Mouse (Mus musculus) thymus, adult 2 months (tissue): ENCODE measurements around the gene Hoxc4. TPM values are rescaled to one million over a fixed set of nuclear protein-coding genes. Genes with fewer than 3 reads are reported as not detected.

Experiments used
- DNase-seq: peaks from one replicate; pipeline ENCODE4 v3.0.0; 2021
- H3K27ac ChIP-seq: fragments of 200-500 bp; 2 replicates; pipeline ENCODE4 v1.5.1; 2012; ENCODE audit warnings: low read length, control low read depth; ENCODE audit not compliant: control insufficient read depth, insufficient read depth
- H3K27me3 ChIP-seq: fragments of 200-500 bp; 2 replicates; pipeline ENCODE4 v1.6.1; 2012; ENCODE audit warnings: mild to moderate bottlenecking, low read length, moderate library complexity, mixed read lengths; ENCODE audit not compliant: control insufficient read depth, insufficient read depth
- H3K36me3 ChIP-seq: fragments of 200-500 bp; 2 replicates; pipeline ENCODE4 v1.6.1; 2012; ENCODE audit warnings: mild to moderate bottlenecking, low read length, moderate library complexity; ENCODE audit not compliant: control insufficient read depth, insufficient read depth
- H3K4me1 ChIP-seq: fragments of 200-500 bp; replicated peaks from 2 replicates; pipeline ENCODE4 v1.6.1; 2012; ENCODE audit warnings: low read length; ENCODE audit not compliant: control insufficient read depth, insufficient read depth
- H3K4me3 ChIP-seq: fragments of 200-500 bp; 2 replicates; pipeline ENCODE4 v1.5.1; 2012; ENCODE audit warnings: mild to moderate bottlenecking, low read length, control low read depth, moderate library complexity; ENCODE audit not compliant: control insufficient read depth, insufficient read depth
- CTCF ChIP-seq: fragments of 200-500 bp; IDR thresholded peaks from 2 replicates; pipeline ENCODE4 v1.5.1; 2012; ENCODE audit warnings: mild to moderate bottlenecking, control low read depth, low read length, moderate library complexity, borderline replicate concordance; ENCODE audit not compliant: control insufficient read depth, poor library complexity, insufficient read depth; ENCODE audit errors: extremely low read depth
- POLR2A ChIP-seq: fragments of 200-500 bp; IDR thresholded peaks from 2 replicates; pipeline ENCODE4 v1.6.1; 2012; ENCODE audit warnings: mild to moderate bottlenecking, low read length, control low read depth, moderate library complexity; ENCODE audit not compliant: control insufficient read depth, poor library complexity, insufficient read depth; ENCODE audit errors: extremely low read depth
- WGBS: fragments of 180-500 bp; shearing (Covaris S2); methylation state at CpG from one replicate; pipeline ENCODE4 v1.1.7; 2018; 5-methylcytosine and 5-hydroxymethylcytosine counted together
- polyA plus RNA-seq: library from polyadenylated mRNA; depleted of rRNA; stranded (reverse); fragments of >200 nt; gene quantifications from 2 replicates; pipeline ENCODE4 v1.2.3, GENCODE M21; 2012

Gene Hoxc4
- polyA plus RNA-seq, 1 experiment = 0.22 TPM

GRCm38 (mm10) chr15:103015009-103015399, 3.7 kb upstream of the Hoxc4 start:
- H3K27me3 ChIP-seq = peaks cover 39% of the 10 kb centered on the region
- no peak overlapping the region for H3K4me3 ChIP-seq
- no peak for DNase-seq
- H3K36me3 ChIP-seq = no peaks in the 10 kb centered on the region
- H3K4me1 ChIP-seq = no peaks in the 10 kb centered on the region
- TF ChIP-seq POLR2A = no peak
- H3K27ac ChIP-seq = no peak overlapping the region
- 8% methylated on average over 28 of the region's 28 CpGs for WGBS

- TF ChIP-seq POLR2A (no peak), CTCF (no peak)
- peaks cover 36% of the 10 kb centered on the region for H3K27me3 ChIP-seq
- H3K4me3 ChIP-seq = no peak overlapping the region
Measured at GRCm38 (mm10) chr15:103015406-103016166, 3.1 kb upstream of the Hoxc4 start.

GRCm38 (mm10) chr15:103020899-103021418, 2.2 kb downstream of the Hoxc4 start:
- Histone ChIP-seq H3K36me3 (no peaks in the 10 kb centered on the region), H3K4me1 (no peaks in the 10 kb centered on the region), H3K27ac (no peak overlapping the region), H3K27me3 (peaks cover 16% of the 10 kb centered on the region), H3K4me3 (no peak overlapping the region)
- TF ChIP-seq CTCF = no peak
- no peak for TF ChIP-seq POLR2A
- no peak for DNase-seq
- 17% methylated on average over 8 of the region's 8 CpGs for WGBS

More at GRCm38 (mm10) chr15:103015406-103016166, 3.1 kb upstream of the Hoxc4 start:
- H3K36me3 ChIP-seq = no peaks in the 10 kb centered on the region
- DNase-seq = no peak
- no peaks in the 10 kb centered on the region for H3K4me1 ChIP-seq
- H3K27ac ChIP-seq = no peak overlapping the region
- 26% methylated on average over 19 of the region's 19 CpGs for WGBS

- H3K4me1 ChIP-seq = no peaks in the 10 kb centered on the region
- WGBS = 19% methylated on average over 8 of the region's 8 CpGs
- no peaks in the 10 kb centered on the region for H3K36me3 ChIP-seq
- DNase-seq = no peak
- TF ChIP-seq POLR2A (no peak), CTCF (no peak)
- no peak overlapping the region for H3K27ac ChIP-seq
- no peak overlapping the region for H3K4me3 ChIP-seq
- peaks cover 16% of the 10 kb centered on the region for H3K27me3 ChIP-seq
Measured at GRCm38 (mm10) chr15:103021544-103021943, 2.8 kb downstream of the Hoxc4 start.

- Histone ChIP-seq H3K27ac (no peak overlapping the region), H3K4me1 (no peaks in the 10 kb centered on the region), H3K27me3 (peaks cover 12% of the 10 kb centered on the region), H3K36me3 (no peaks in the 10 kb centered on the region), H3K4me3 (no peak overlapping the region)
- WGBS = 7% methylated on average over 2 of the region's 2 CpGs
- no peak for DNase-seq
- TF ChIP-seq POLR2A (no peak), CTCF (no peak)
Measured at GRCm38 (mm10) chr15:103024131-103024530, 5.4 kb downstream of the Hoxc4 start.

GRCm38 (mm10) chr15:103027266-103028235, 8.8 kb downstream of the Hoxc4 start:
- no peak for TF ChIP-seq CTCF
- no peak for TF ChIP-seq POLR2A
- H3K27me3 ChIP-seq = peaks cover 8% of the 10 kb centered on the region
- no peaks in the 10 kb centered on the region for H3K36me3 ChIP-seq
- H3K4me1 ChIP-seq = no peaks in the 10 kb centered on the region
- H3K27ac ChIP-seq = no peak overlapping the region
- DNase-seq = no peak
- WGBS = 15% methylated on average over 43 of the region's 43 CpGs
- no peak overlapping the region for H3K4me3 ChIP-seq
